ENCODE assay signal across 12 mouse cellular contexts in genomic region chr2:59697123-59697522, GRCm38 (mm10).
DNase-seq lines count a peak whose midpoint lies in the region; ATAC-seq and TF ChIP-seq lines count a peak whose summit lies in the region.
"Had no signal": no experiment of that assay in that cellular context is flagged by ENCODE, and none has a peak within 500 bp of the region (broad histone marks: within the 10 kb centered on the region; RNA-seq: fewer than 3 reads in every experiment).

No protein-coding gene starts in this region.

- DNase-seq in heart, postnatal 0 days (ENCODE audit: low spot score), result no peak
- DNase-seq in heart, adult 9 months (ENCODE audit: low spot score in 2 of 2), result no peak
- no peak for DNase-seq in ES-E14 (ENCODE audit: low read depth, low spot score)
- DNase-seq in Muller cell, postnatal 12 days (ENCODE audit: inconsistent ontology term), result no peak
- DNase-seq in cerebellum, postnatal 10 days, result no peak
- DNase-seq: cerebellum, postnatal 14 days; lung, postnatal 36 days; thymus, adult 2 months had no signal

- peaks cover 26% of the 10 kb centered on the region; the same call in 1 of the 2 replicates for H3K4me1 ChIP-seq in heart, postnatal 0 days (ENCODE audit: control insufficient read depth, insufficient read depth)
- H3K4me1 ChIP-seq in ES-E14 (ENCODE audit: control insufficient read depth in 2 of 2, insufficient read depth in 2 of 2, low read length in 2 of 2, poor library complexity in 1 of 2), result peaks cover 16 to 17% of the 10 kb centered on the region in 2 experiments
- peaks cover 30% of the 10 kb centered on the region for H3K4me1 ChIP-seq in intestine, embryonic 16.5 days (ENCODE audit: control insufficient read depth, insufficient read depth, low read length)
- peaks cover 64% of the 10 kb centered on the region for H3K4me1 ChIP-seq in limb, embryonic 12.5 days (replicated peaks)

- TF ChIP-seq CTCF in heart, postnatal 0 days (IDR thresholded peaks at IDR 0.05; ENCODE audit: low read depth), result no peak

- H3K27me3 ChIP-seq in heart, postnatal 0 days (ENCODE audit: control insufficient read depth, insufficient read depth, low read length), result no peaks in the 10 kb centered on the region
- no peaks in the 10 kb centered on the region for H3K27me3 ChIP-seq in intestine, embryonic 16.5 days (replicated peaks; ENCODE audit: control insufficient read depth, insufficient read depth, low read length)
- no peaks in the 10 kb centered on the region for H3K27me3 ChIP-seq in limb, embryonic 12.5 days
- H3K27me3 ChIP-seq: forebrain, embryonic 12.5 days; hindbrain, embryonic 13.5 days had no signal

- TF ChIP-seq EP300 in heart, postnatal 0 days (IDR thresholded peaks at IDR 0.05; ENCODE audit: low read depth), result no peak

- H3K36me3 ChIP-seq in heart, postnatal 0 days (replicated peaks; ENCODE audit: control insufficient read depth, insufficient read depth, low read length), result peaks cover 10% of the 10 kb centered on the region; the same call in 1 of the 2 replicates
- H3K36me3 ChIP-seq in ES-E14 (ENCODE audit: control insufficient read depth, insufficient read depth, low read length, poor library complexity, severe bottlenecking), result peaks cover 3% of the 10 kb centered on the region
- no peaks in the 10 kb centered on the region for H3K36me3 ChIP-seq in intestine, embryonic 16.5 days (ENCODE audit: control insufficient read depth, insufficient read depth, low read length)
- peaks cover 3% of the 10 kb centered on the region; the same call in 1 of the 2 replicates for H3K36me3 ChIP-seq in limb, embryonic 12.5 days
- H3K36me3 ChIP-seq: forebrain, embryonic 12.5 days; hindbrain, embryonic 13.5 days had no signal

- no peak overlapping the region for H3K9ac ChIP-seq in heart, postnatal 0 days (replicated peaks; ENCODE audit: low read depth, low read length)
- peak overlapping the region; percentile 26; the same call in 1 of the 2 replicates for H3K9ac ChIP-seq in ES-E14 (ENCODE audit: insufficient read depth, low read depth, low read length, poor library complexity, severe bottlenecking)
- no peak overlapping the region for H3K9ac ChIP-seq in intestine, embryonic 16.5 days (ENCODE audit: low read depth, low read length)
- H3K9ac ChIP-seq in limb, embryonic 12.5 days (replicated peaks), result no peak overlapping the region

- H3K4me2 ChIP-seq in heart, postnatal 0 days (ENCODE audit: low read depth, low read length), result no peak overlapping the region
- no peak overlapping the region for H3K4me2 ChIP-seq in intestine, embryonic 16.5 days (ENCODE audit: low read depth, low read length)
- H3K4me2 ChIP-seq in limb, embryonic 12.5 days, result no peak overlapping the region

- in situ Hi-C loops in ES-E14 (cut with MboI; ENCODE audit: low sequenced_read_pairs in 2 of 2, unreplicated experiment in 2 of 2), result no loop called here

- no peaks in the 10 kb centered on the region for H3K9me3 ChIP-seq in heart, postnatal 0 days (replicated peaks; ENCODE audit: control insufficient read depth, low read length)
- no peaks in the 10 kb centered on the region for H3K9me3 ChIP-seq in ES-E14 (ENCODE audit: control insufficient read depth, insufficient read depth, low read depth, low read length)
- H3K9me3 ChIP-seq in intestine, embryonic 16.5 days (ENCODE audit: control insufficient read depth, low read length), result no peaks in the 10 kb centered on the region
- no peaks in the 10 kb centered on the region for H3K9me3 ChIP-seq in limb, embryonic 12.5 days
- H3K9me3 ChIP-seq: forebrain, embryonic 12.5 days; hindbrain, embryonic 13.5 days had no signal

- peak overlapping the region; percentile 49 for H3K27ac ChIP-seq in heart, postnatal 0 days (ENCODE audit: low read depth)
- peak overlapping the region; percentile 96; the same call in 1 of the 2 replicates for H3K27ac ChIP-seq in ES-E14 (ENCODE audit: insufficient read depth, low read depth, low read length, poor library complexity, severe bottlenecking)
- peak overlapping the region; percentile 31; the same call in 1 of the 2 replicates for H3K27ac ChIP-seq in intestine, embryonic 16.5 days (ENCODE audit: low read length)
- H3K27ac ChIP-seq in limb, embryonic 12.5 days, result peak overlapping the region; percentile 91

- no peak overlapping the region for H3K4me3 ChIP-seq in heart, postnatal 0 days (ENCODE audit: low read depth, low read length)
- no peak overlapping the region; a peak in 1 of 4 replicates for H3K4me3 ChIP-seq in ES-E14 (ENCODE audit: insufficient read depth in 1 of 2, low read depth in 1 of 2, low read length in 2 of 2, poor library complexity in 1 of 2, severe bottlenecking in 1 of 2)
- no peak overlapping the region for H3K4me3 ChIP-seq in intestine, embryonic 16.5 days (ENCODE audit: low read length)
- H3K4me3 ChIP-seq in limb, embryonic 12.5 days (replicated peaks), result no peak overlapping the region
- H3K4me3 ChIP-seq: forebrain, embryonic 12.5 days had no signal

- 76% methylated on average over 3 of the region's 3 CpGs for WGBS in heart, postnatal 0 days
- 66% methylated on average over 3 of the region's 3 CpGs for WGBS in intestine, embryonic 16.5 days
- 74% methylated on average over 3 of the region's 3 CpGs for WGBS in limb, embryonic 12.5 days

- ATAC-seq in heart, postnatal 0 days (ENCODE audit: insufficient read depth, low read depth), result no peak
- no peak; the same call in 1 of the 2 replicates for ATAC-seq in intestine, embryonic 16.5 days
- ATAC-seq in limb, embryonic 12.5 days (ENCODE audit: insufficient number of reproducible peaks, insufficient read depth, low FRiP score, low TSS enrichment, low read depth), result no peak

TF ChIP-seq in ES-E14, 5 proteins besides CTCF, POLR2A, EP300 and RAD21:
- no peak for TF ChIP-seq MAFK (IDR thresholded peaks at IDR 0.05; ENCODE audit: insufficient read depth, low read depth, low read length)
- TF ChIP-seq ZNF384 (IDR thresholded peaks at IDR 0.05; ENCODE audit: low read depth, low read length), result no peak
- TF ChIP-seq HCFC1 (IDR thresholded peaks at IDR 0.05; ENCODE audit: borderline replicate concordance, insufficient read depth, low read length), result peak; percentile 87
- no peak for TF ChIP-seq CHD2 (IDR thresholded peaks at IDR 0.05; ENCODE audit: low read depth, low read length)

Comparison
In these comparisons a context has a peak if more than half of its experiments do, and no peak if none do; other contexts are left out.
1. H3K27ac ChIP-seq: peak in every context shown above with its lines; median percentile 96 in ES-E14; 91 in limb, embryonic 12.5 days; 49 in heart, postnatal 0 days; 31 in intestine, embryonic 16.5 days.